Mouse (Mus musculus) monocyte, adult 2 months (primary cell): ENCODE results near the gene Plin5.
A peak's percentile ranks its signal among the peaks of the same experiment; 100 is the strongest.

Experiments used
- DNase-seq, 2 experiments: peaks; one replicate each; pipeline ENCODE4 v3.0.0; 2022; ENCODE audit warnings: low spot score in 2 of 2, low read depth in 1 of 2

Gene Plin5

GRCm38 (mm10) chr17:56117251-56117710 is at the start of gene Plin5:
Gene Plin5 (minus strand): TSS chr17:56117596.
- no peak for DNase-seq

- no peak for DNase-seq
Observed at GRCm38 (mm10) chr17:56165671-56166070, 48.3 kb upstream of the Plin5 start.

GRCm38 (mm10) chr17:56164510-56164909 is 47.1 kb upstream of the Plin5 start:
- no peak for DNase-seq

GRCm38 (mm10) chr17:56163523-56164102 is 46.2 kb upstream of the Plin5 start:
- DNase-seq: no peak

GRCm38 (mm10) chr17:56162231-56162774 is 44.9 kb upstream of the Plin5 start, which contains the start of gene Tnfaip8l1:
Gene Tnfaip8l1 (plus strand): TSS chr17:56162477.
- peak; percentile 84 to 89 for DNase-seq

GRCm38 (mm10) chr17:56159729-56160128 is 42.3 kb upstream of the Plin5 start:
- peak in 1 of 2 experiments; percentile 27 for DNase-seq

GRCm38 (mm10) chr17:56153643-56154042 is 36.2 kb upstream of the Plin5 start:
- DNase-seq: peak in 1 of 2 experiments; percentile 26

- no peak for DNase-seq
Observed at GRCm38 (mm10) chr17:56149897-56150296, 32.5 kb upstream of the Plin5 start.

GRCm38 (mm10) chr17:56148790-56149618 is 31.6 kb upstream of the Plin5 start:
- no peak for DNase-seq

- no peak for DNase-seq
Observed at GRCm38 (mm10) chr17:56148280-56148679, 30.9 kb upstream of the Plin5 start.

GRCm38 (mm10) chr17:56147420-56147819 is 30.0 kb upstream of the Plin5 start:
- DNase-seq: no peak

GRCm38 (mm10) chr17:56146131-56146530 is 28.7 kb upstream of the Plin5 start:
- no peak for DNase-seq

GRCm38 (mm10) chr17:56144546-56144945 is 27.1 kb upstream of the Plin5 start:
- no peak for DNase-seq

- DNase-seq: no peak
Observed at GRCm38 (mm10) chr17:56141702-56142605, 24.6 kb upstream of the Plin5 start.

GRCm38 (mm10) chr17:56139858-56140595 is 22.6 kb upstream of the Plin5 start, which contains the start of gene Sema6b:
Gene Sema6b (minus strand): TSS chr17:56140343.
- DNase-seq: no peak

- no peak for DNase-seq
Observed at GRCm38 (mm10) chr17:56139355-56139754, 22.0 kb upstream of the Plin5 start.

GRCm38 (mm10) chr17:56137839-56138613 is 20.6 kb upstream of the Plin5 start:
- DNase-seq: no peak

GRCm38 (mm10) chr17:56136558-56136957 is 19.2 kb upstream of the Plin5 start:
- no peak for DNase-seq

GRCm38 (mm10) chr17:56134463-56134971 is 17.1 kb upstream of the Plin5 start:
- peak; percentile 48 to 72 for DNase-seq
